Mouse (Mus musculus) small intestine, adult 2 months (tissue): Measurements from ENCODE around the gene Coq3. TPM values are rescaled to one million over a fixed set of nuclear protein-coding genes. Genes with fewer than 3 reads are reported as not detected.
A peak's percentile ranks its signal among the peaks of the same experiment; 100 is the strongest.

ENCODE experiments used
- H3K27ac ChIP-seq: fragments of 200-500 bp; 2 replicates; pipeline ENCODE4 v1.5.1; 2012; ENCODE audit warnings: low read depth, low read length, control low read depth, inconsistent platforms; ENCODE audit not compliant: insufficient read depth
- H3K27me3 ChIP-seq: fragments of 200-500 bp; 2 replicates; pipeline ENCODE4 v1.6.1; 2012; ENCODE audit warnings: mild to moderate bottlenecking, moderate library complexity, low read length, inconsistent platforms; ENCODE audit not compliant: control insufficient read depth, insufficient read depth
- H3K36me3 ChIP-seq: fragments of 200-500 bp; 2 replicates; pipeline ENCODE4 v1.6.1; 2012; ENCODE audit warnings: mild to moderate bottlenecking, low read length, control low read depth, inconsistent platforms; ENCODE audit not compliant: control insufficient read depth, insufficient read depth
- H3K4me1 ChIP-seq: fragments of 200-500 bp; 2 replicates; pipeline ENCODE4 v1.6.1; 2012; ENCODE audit warnings: low read length, inconsistent platforms, mixed read lengths; ENCODE audit not compliant: control insufficient read depth, insufficient read depth, insufficient read length
- H3K4me3 ChIP-seq: fragments of 200-500 bp; 2 replicates; pipeline ENCODE4 v1.5.1; 2012; ENCODE audit warnings: low read depth, mild to moderate bottlenecking, control low read depth, inconsistent platforms, low read length, moderate library complexity
- CTCF ChIP-seq: fragments of 200-500 bp; IDR thresholded peaks from 2 replicates; pipeline ENCODE4 v1.5.1; 2012; ENCODE audit warnings: low read depth, mild to moderate bottlenecking, control low read depth, inconsistent platforms, low read length, moderate library complexity, mixed read lengths; ENCODE audit not compliant: insufficient replicate concordance, insufficient read length; ENCODE audit errors: extremely low read depth
- POLR2A ChIP-seq: fragments of 200-500 bp; IDR thresholded peaks from 2 replicates; pipeline ENCODE4 v1.6.1; 2012; ENCODE audit warnings: low read depth, mild to moderate bottlenecking, control low read depth, inconsistent platforms, low read length, moderate library complexity
- WGBS: fragments of 180-500 bp; shearing (Covaris S2); methylation state at CpG from one replicate; pipeline ENCODE4 v1.1.7; 2018; 5-methylcytosine and 5-hydroxymethylcytosine counted together
- polyA plus RNA-seq: library from polyadenylated mRNA; depleted of rRNA; stranded (reverse); fragments of >200 nt; gene quantifications from 2 replicates; pipeline ENCODE4 v1.2.3, GENCODE M21; 2012; rRNA removed

Gene Coq3
- polyA plus RNA-seq, 1 experiment: 1.6 TPM

DNA sequence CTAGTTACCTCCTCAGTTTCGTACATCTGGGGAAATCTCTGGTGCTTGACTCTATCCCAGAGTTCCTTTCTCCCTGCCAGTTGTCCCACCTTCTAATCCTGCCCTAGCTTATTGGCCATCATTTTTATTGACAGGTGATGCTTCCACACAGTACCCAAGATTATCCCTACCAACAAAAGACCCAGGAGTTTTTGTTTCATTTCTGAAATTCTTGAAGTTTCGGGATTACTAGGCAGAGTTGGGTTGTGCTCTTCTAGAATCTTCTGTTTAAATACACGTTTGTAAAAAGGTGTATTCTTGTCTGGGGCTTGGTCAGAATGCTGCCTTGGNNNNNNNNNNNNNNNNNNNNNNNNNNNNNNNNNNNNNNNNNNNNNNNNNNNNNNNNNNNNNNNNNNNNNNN lies 65.2 kb downstream of the Coq3 start:
- H3K4me3 ChIP-seq: no peak overlapping the region
- TF ChIP-seq CTCF: no peak
- TF ChIP-seq POLR2A: no peak
- H3K27ac ChIP-seq: no peak overlapping the region
- H3K27me3 ChIP-seq: no peaks in the 10 kb centered on the region
- no peaks in the 10 kb centered on the region for H3K36me3 ChIP-seq
- no peaks in the 10 kb centered on the region for H3K4me1 ChIP-seq
- WGBS: 76% methylated on average over 3 of the region's 3 CpGs

- Histone ChIP-seq H3K4me3 (no peak overlapping the region), H3K36me3 (no peaks in the 10 kb centered on the region), H3K27me3 (no peaks in the 10 kb centered on the region), H3K4me1 (no peaks in the 10 kb centered on the region), H3K27ac (no peak overlapping the region)
- 0 out of 2 replicates have a peak, but pooled peaks have one; percentile 6 for TF ChIP-seq CTCF
- no peak for TF ChIP-seq POLR2A
- WGBS: 30% methylated on average over 6 of the region's 6 CpGs
Measured at GRCm38 (mm10) chr4:21951444-21951843, 72.0 kb downstream of the Coq3 start.

GRCm38 (mm10) chr4:21952255-21952654 lies 72.8 kb downstream of the Coq3 start:
- Histone ChIP-seq H3K27me3 (no peaks in the 10 kb centered on the region), H3K36me3 (no peaks in the 10 kb centered on the region), H3K4me1 (no peaks in the 10 kb centered on the region), H3K27ac (no peak overlapping the region), H3K4me3 (no peak overlapping the region)
- 17% methylated on average over 2 of the region's 2 CpGs for WGBS
- no peak for TF ChIP-seq CTCF
- no peak for TF ChIP-seq POLR2A

DNA sequence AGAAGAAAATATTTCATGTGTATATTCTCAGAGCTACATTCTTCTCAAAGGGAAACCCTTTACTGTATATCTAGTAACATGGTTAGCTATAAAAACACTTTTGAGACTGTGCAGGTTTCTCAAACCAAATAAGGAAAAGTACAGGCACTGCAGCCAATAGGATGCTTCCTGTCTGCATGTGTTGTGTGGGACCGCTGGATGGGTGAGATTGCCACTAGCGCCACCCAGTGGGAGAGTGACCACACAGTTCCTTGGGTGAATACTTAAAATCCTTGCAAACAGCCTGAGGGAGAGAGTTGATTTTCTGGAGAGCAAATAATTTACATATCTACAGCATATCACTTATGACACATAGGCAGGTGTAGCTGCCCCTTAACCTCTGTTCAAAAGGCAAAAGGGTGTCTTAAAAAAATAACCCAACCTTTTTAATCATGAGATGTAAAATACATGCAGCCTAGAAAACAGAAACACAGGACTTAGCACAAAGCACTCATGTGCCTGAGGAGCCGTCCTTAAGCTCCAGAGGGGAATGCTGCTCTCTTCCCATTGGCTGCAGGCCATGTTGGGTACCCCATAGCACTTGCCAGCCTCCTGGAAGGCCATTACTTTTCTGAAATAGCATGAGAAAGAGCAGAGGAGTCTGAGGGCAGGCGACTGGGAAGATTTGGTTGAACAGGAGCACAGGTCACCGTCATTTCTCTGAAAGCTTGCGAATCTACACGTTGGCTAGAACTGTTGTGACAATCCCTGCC lies 78.3 kb downstream of the Coq3 start:
- no peaks in the 10 kb centered on the region for H3K27me3 ChIP-seq
- WGBS: 59% methylated on average over 7 of the region's 7 CpGs
- no peak overlapping the region for H3K4me3 ChIP-seq
- H3K36me3 ChIP-seq: no peaks in the 10 kb centered on the region
- no peaks in the 10 kb centered on the region for H3K4me1 ChIP-seq
- H3K27ac ChIP-seq: no peak overlapping the region
- TF ChIP-seq POLR2A: no peak
- peak; percentile 47; the same call in 1 of the 2 replicates for TF ChIP-seq CTCF

Other genes with a start within 250 kb of the Coq3 start
- 0.06 TPM in 1 of 2 replicates, not detected in the other for gene Prdm13, start 193.7 kb upstream of the Coq3 start, polyA plus RNA-seq
- 0.93 and 1.7 TPM in 2 replicates for gene Ccnc, start 152.0 kb upstream of the Coq3 start, polyA plus RNA-seq
- 1.2 and 3.0 TPM in 2 replicates for gene Usp45, start 112.5 kb upstream of the Coq3 start, polyA plus RNA-seq
- 1.3 and 2.8 TPM in 2 replicates for gene Tstd3, start 112.5 kb upstream of the Coq3 start, polyA plus RNA-seq
- gene Pnisr, start 32.1 kb upstream of the Coq3 start, polyA plus RNA-seq: 5.6 and 13.4 TPM in 2 replicates
- gene Faxc, start 51.7 kb downstream of the Coq3 start, polyA plus RNA-seq: 0.51 and 0.61 TPM in 2 replicates